Mouse (Mus musculus) liver, embryonic 14.5 days (tissue): ENCODE data around the gene Ephb4. TPM values are rescaled to one million over a fixed set of nuclear protein-coding genes. Genes with fewer than 3 reads are reported as not detected.

Source experiments
- ATAC-seq: fragments of 200-750 bp; cut with Nextera tagmentation; 2 replicates; pipeline ENCODE4 v1.8.0; 2017; ENCODE audit warnings: moderate number of reproducible peaks, mild to moderate bottlenecking, moderate library complexity; ENCODE audit not compliant: insufficient read depth
- DNase-seq, 3 experiments: peaks; one replicate each; pipeline ENCODE4 v3.0.0-alpha.2; 2012 to 2013; ENCODE audit warnings: low read depth in 3 of 3, low spot score in 3 of 3
- H3K27ac ChIP-seq: fragments of 300-500 bp; sonication (generic); 2 replicates; pipeline ENCODE4 v1.5.1; 2014; ENCODE audit warnings: moderate library complexity, mild to moderate bottlenecking, control low read depth, inconsistent platforms
- H3K27me3 ChIP-seq: fragments of 300-500 bp; sonication (generic); 2 replicates; pipeline ENCODE4 v1.6.1; 2014; ENCODE audit warnings: mild to moderate bottlenecking, low read length, moderate library complexity; ENCODE audit not compliant: control insufficient read depth, insufficient read depth
- H3K36me3 ChIP-seq: fragments of 300-500 bp; sonication (generic); replicated peaks from 2 replicates; pipeline ENCODE4 v1.6.1; 2014; ENCODE audit warnings: low read depth; ENCODE audit not compliant: control insufficient read depth, insufficient read depth
- H3K4me1 ChIP-seq, 2 experiments: fragments of 200-500 bp in 1 of 2; fragments of 300-500 bp in 1 of 2; sonication (generic) in 1 of 2; replicated peaks; 2 replicates each; pipeline ENCODE4 v1.6.1; 2012 to 2014; ENCODE audit warnings: antibody characterized with exemption in 1 of 2, inconsistent platforms in 1 of 2, low read length in 1 of 2; ENCODE audit not compliant: control insufficient read depth in 2 of 2, insufficient read depth in 2 of 2
- H3K4me2 ChIP-seq: fragments of 300-500 bp; sonication (generic); 2 replicates; pipeline ENCODE4 v1.6.1; 2014; ENCODE audit warnings: low read depth, mild to moderate bottlenecking, control low read depth, moderate library complexity
- H3K4me3 ChIP-seq, 2 experiments: fragments of 200-500 bp in 1 of 2; fragments of 300-500 bp in 1 of 2; sonication (generic) in 1 of 2; 2 replicates each; pipeline ENCODE4 v1.5.1; 2012 to 2014; ENCODE audit warnings: low read depth in 2 of 2, low read length in 2 of 2, mild to moderate bottlenecking in 2 of 2, control low read depth in 1 of 2, inconsistent platforms in 1 of 2, moderate library complexity in 1 of 2; ENCODE audit not compliant: insufficient read depth in 1 of 2
- H3K9ac ChIP-seq: fragments of 300-500 bp; sonication (generic); replicated peaks from 2 replicates; pipeline ENCODE4 v1.6.1; 2014; ENCODE audit warnings: mild to moderate bottlenecking, control low read depth, moderate library complexity
- H3K9me3 ChIP-seq: fragments of 300-500 bp; sonication (generic); 2 replicates; pipeline ENCODE4 v1.6.1; 2016; ENCODE audit warnings: low read length, mixed read lengths; ENCODE audit not compliant: control insufficient read depth
- CTCF ChIP-seq: IDR thresholded peaks from 2 replicates; pipeline ENCODE4 v1.5.1; 2016; ENCODE audit warnings: antibody characterized with exemption, low read depth, control low read depth
- EP300 ChIP-seq: IDR thresholded peaks from 2 replicates; pipeline ENCODE4 v1.6.1; 2016; ENCODE audit warnings: antibody characterized with exemption, low read depth
- WGBS: fragments of 180-500 bp; shearing (Covaris S2); extraction: QIAGEN DNeasy Blood & Tissue Kit; methylation state at CpG from one replicate; pipeline ENCODE4 v1.1.7; 2014; ENCODE audit not compliant: insufficient replicate concordance; 5-methylcytosine and 5-hydroxymethylcytosine counted together
- polyA plus RNA-seq, 2 experiments: library from polyadenylated mRNA; depleted of rRNA in 1 of 2; stranded (reverse) in 1 of 2; unstranded in 1 of 2; fragments of >200 nt; fragmentation: Nextera tagmentation in 1 of 2; extraction: Ambion mirVana in 1 of 2; gene quantifications; 2 replicates each; pipeline versions ENCODE4 v1.2.1 to v1.2.3; 2012 to 2014

Gene Ephb4
- polyA plus RNA-seq, 2 experiments = 5.7 to 7.8 TPM

- TF ChIP-seq CTCF = no peak
- TF ChIP-seq EP300 = no peak
- H3K4me2 ChIP-seq = peak overlapping the region; percentile 48
- no peak for DNase-seq
- H3K9ac ChIP-seq = peak overlapping the region; percentile 10
- 4% methylated on average over 54 of the region's 55 CpGs for whole genome bisulfite sequencing
- peaks cover 39% of the 10 kb centered on the region for H3K27me3 ChIP-seq
- no peaks in the 10 kb centered on the region for H3K9me3 ChIP-seq
- peak; percentile 38 for ATAC-seq
- H3K27ac ChIP-seq = no peak overlapping the region
- H3K36me3 ChIP-seq = no peaks in the 10 kb centered on the region
- H3K4me1 ChIP-seq = peaks cover 0 to 5% of the 10 kb centered on the region in 2 experiments; a peak in 1 of 4 replicates
- H3K4me3 ChIP-seq = peak overlapping the region; percentile 47 to 52
Observed at GRCm38 (mm10) chr5:137350205-137351057, 522 bp downstream of the Ephb4 start.

DNA sequence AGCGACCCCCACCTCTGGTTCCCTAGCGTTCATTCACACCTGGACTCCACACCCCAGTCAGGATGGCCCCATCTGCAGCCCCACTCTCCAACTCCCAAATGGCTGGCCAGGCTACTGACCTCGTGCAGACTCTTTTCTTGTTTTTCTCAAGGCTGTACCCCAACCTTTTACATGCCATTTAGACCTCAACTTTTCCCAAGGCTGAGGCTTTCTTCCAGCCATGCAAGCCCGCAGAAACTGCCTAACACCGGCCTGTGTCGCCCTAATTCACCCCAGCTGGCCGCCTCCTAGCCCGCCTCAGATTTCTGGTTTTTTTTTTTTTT is 1.1 kb downstream of the Ephb4 start:
- Histone ChIP-seq H3K9ac (no peak overlapping the region), H3K27me3 (peaks cover 39% of the 10 kb centered on the region), H3K4me3 (peak overlapping the region; percentile 47 to 52), H3K4me1 (peaks cover 0 to 4% of the 10 kb centered on the region in 2 experiments; a peak in 1 of 4 replicates), H3K27ac (no peak overlapping the region), H3K4me2 (peak overlapping the region; percentile 48), H3K36me3 (no peaks in the 10 kb centered on the region), H3K9me3 (no peaks in the 10 kb centered on the region)
- no peak for TF ChIP-seq CTCF
- WGBS = 10% methylated on average over 8 of the region's 8 CpGs
- DNase-seq = no peak
- no peak for ATAC-seq

- Histone ChIP-seq H3K9me3 (no peaks in the 10 kb centered on the region), H3K27ac (no peak overlapping the region), H3K27me3 (peaks cover 39% of the 10 kb centered on the region), H3K4me2 (peak overlapping the region; percentile 48), H3K4me1 (peaks cover 0 to 2% of the 10 kb centered on the region in 2 experiments; a peak in 1 of 4 replicates), H3K36me3 (no peaks in the 10 kb centered on the region), H3K9ac (no peak overlapping the region), H3K4me3 (peak overlapping the region; percentile 47 to 52)
- TF ChIP-seq CTCF (no peak), EP300 (no peak)
- 52% methylated on average over 4 of the region's 4 CpGs for WGBS
- DNase-seq = no peak
- ATAC-seq = no peak
Observed at GRCm38 (mm10) chr5:137351394-137351793, 1.5 kb downstream of the Ephb4 start.

- DNase-seq = no peak
- Histone ChIP-seq H3K9me3 (no peaks in the 10 kb centered on the region), H3K4me1 (no peaks in the 10 kb centered on the region; a peak in 1 of 4 replicates), H3K27ac (no peak overlapping the region), H3K4me3 (peak overlapping the region; percentile 47 to 52), H3K4me2 (peak overlapping the region; percentile 48), H3K36me3 (no peaks in the 10 kb centered on the region), H3K9ac (no peak overlapping the region; the same call in 1 of the 2 replicates), H3K27me3 (peaks cover 39% of the 10 kb centered on the region)
- no peak for TF ChIP-seq CTCF
- no peak for TF ChIP-seq EP300
- ATAC-seq = no peak
- WGBS = 32% methylated on average over 15 of the region's 16 CpGs
Observed at GRCm38 (mm10) chr5:137352011-137352975, 2.4 kb downstream of the Ephb4 start.

GRCm38 (mm10) chr5:137354091-137354490 is 4.2 kb downstream of the Ephb4 start:
- peaks cover 26% of the 10 kb centered on the region for H3K27me3 ChIP-seq
- no peaks in the 10 kb centered on the region for H3K9me3 ChIP-seq
- no peaks in the 10 kb centered on the region for H3K36me3 ChIP-seq
- no peak overlapping the region for H3K4me2 ChIP-seq
- ATAC-seq = no peak
- H3K9ac ChIP-seq = no peak overlapping the region
- no peaks in the 10 kb centered on the region for H3K4me1 ChIP-seq
- no peak for TF ChIP-seq CTCF
- TF ChIP-seq EP300 = no peak
- H3K4me3 ChIP-seq = no peak overlapping the region
- no peak for DNase-seq
- 59% methylated on average over 17 of the region's 17 CpGs for WGBS
- no peak overlapping the region for H3K27ac ChIP-seq
